Mouse (Mus musculus) frontal cortex, adult 2 months (tissue): ENCODE measurements at regions not wholly inside any gene's neighbourhood (a gene's known extent, or its start where the extent isn't known, plus 50 kb on each side); places are given as distances from the start of the nearest gene placed in this dataset.

ENCODE experiments used
- DNase-seq, 2 experiments: peaks; one replicate each; pipeline ENCODE4 v3.0.0; 2022; ENCODE audit warnings: low spot score in 1 of 2; ENCODE audit errors: extremely low spot score in 1 of 2

DNA sequence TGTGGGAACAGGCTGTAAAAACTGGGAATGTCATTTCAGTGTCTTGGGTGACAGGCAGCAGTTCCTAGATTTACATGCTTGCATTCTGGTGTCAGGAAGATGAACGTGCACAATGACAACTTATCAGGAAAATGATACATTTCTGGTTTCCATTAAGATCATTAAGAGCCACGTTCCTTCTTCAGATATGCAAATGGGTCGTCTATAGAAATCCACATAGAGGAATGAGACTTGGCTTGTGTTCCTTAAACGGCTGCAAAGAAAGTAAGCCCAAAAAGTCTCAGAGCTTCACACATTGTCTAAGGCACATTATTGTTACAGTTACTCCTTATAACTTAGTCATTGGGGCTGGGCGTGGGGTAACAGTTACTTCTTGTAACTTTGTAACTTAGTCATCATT lies 314.4 kb downstream of the Ttll7 start:
- no peak for DNase-seq

DNA sequence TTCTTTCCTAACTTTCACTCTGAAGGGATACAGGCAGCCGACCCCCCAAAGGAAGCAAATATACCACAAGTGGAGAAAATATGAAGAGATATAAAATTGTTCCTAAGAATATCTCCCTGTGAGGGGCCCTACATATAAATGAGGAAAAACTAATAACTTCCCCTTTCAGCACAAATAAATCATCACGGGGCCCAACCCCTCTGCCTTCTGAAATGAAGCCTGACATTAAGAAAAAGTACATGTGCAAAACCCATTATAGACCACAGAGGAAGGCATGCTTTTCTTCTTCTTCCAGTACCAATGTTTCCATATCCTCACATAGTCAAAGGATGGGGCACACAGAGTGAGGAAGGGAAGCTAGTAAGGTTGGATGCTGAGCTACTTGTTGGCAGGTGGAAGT lies 317.0 kb downstream of the Ttll7 start:
- DNase-seq = no peak

DNA sequence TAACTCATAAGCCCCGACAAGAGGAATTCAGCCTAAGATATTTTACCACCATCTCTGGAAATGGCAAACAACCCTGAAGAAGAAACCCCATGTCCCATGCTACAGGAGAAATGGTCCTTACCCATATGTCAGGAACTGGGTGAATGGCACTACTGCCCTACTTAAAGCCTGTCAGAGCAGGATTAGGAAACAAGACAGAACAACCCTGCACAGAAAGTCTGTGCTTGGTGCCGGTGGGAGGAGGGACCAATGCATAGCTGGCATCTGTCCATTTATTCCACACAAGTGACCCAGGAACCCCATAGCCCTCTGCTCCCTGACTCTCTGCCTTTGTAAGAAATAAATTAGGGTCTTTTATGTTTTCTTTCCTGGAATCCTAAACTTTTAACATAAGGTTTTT lies 317.9 kb downstream of the Ttll7 start:
- no peak for DNase-seq

DNA sequence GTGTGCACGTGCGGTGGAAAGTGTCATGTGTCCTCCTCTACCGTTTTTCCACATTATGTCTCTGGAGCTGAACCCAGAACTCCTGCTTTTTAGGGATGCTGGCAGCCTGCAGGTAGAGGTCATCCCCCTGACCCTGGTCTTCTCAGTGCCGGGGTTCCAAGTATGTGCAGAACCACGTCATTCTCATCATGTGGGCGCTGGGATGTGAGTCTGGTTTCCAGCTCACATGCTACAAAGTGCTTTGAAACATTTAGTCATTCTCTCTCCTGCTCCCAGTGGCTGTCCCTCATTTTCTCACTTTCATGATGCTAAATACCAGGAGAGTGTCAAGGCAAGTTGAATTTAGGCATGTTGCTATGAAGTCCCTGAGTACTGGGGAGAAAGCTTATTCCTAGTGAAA lies 326.6 kb downstream of the Ttll7 start:
- DNase-seq = peak; percentile 15 to 33

DNA sequence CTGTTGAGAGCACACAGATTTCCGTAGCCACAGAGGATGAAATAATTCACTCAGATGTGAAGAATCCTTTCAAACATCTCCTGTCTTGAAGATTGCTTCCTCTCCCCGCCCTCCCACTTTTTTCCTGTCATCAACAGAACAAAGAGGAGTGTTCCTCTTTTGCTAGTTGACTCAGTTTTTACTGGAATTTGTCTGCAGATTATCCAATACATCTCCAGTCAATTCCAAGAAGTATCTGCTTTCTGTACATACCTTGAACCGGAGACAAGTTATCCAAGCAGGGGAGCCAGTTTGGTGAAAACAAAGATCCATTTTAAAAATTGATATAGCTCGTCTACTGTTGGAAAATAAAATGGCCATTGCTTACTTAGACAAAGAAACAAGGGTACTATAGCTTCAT lies 328.5 kb downstream of the Ttll7 start:
- no peak for DNase-seq

DNA sequence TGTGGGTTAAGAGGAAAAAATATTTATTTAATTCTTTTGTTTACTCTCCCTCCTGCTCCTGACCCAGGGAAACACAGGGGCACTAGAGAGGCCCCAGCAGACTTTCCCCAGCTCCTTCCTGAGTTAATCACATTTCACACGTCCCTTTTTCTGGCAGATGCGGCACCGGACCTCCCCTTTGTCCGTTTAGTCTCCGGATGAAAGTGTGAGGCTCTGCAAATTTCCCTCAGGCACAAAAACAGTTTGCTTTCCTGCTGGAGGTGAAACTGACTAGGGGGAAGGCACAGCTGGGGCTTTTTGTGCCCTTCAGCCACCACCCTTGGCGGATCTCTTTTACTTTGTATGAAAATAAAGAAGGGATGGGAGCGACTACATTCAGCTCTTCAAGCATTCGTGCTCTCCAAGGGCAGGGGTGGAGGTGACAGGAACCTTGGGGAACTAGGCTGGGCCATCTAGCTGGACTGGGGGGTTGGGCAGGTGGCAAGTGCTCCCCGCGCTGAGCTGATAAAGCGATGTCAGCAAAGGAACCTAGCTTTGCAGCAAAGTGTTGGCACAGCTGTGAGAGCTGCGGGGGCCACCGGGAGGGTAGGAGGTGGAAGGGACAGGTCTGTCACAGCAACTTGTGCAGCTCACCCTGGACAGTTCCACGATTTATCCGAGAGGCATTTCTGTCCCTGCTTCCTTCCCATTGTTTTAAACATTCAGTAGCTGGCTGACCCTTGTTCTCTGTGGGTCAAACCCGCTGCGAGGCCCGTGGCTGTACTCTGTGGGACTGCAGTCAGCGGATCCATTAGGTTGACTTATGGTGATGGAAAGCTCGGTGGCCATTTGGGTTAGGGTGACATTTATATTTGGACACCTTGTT lies 329.6 kb downstream of the Ttll7 start:
- DNase-seq = no peak

DNA sequence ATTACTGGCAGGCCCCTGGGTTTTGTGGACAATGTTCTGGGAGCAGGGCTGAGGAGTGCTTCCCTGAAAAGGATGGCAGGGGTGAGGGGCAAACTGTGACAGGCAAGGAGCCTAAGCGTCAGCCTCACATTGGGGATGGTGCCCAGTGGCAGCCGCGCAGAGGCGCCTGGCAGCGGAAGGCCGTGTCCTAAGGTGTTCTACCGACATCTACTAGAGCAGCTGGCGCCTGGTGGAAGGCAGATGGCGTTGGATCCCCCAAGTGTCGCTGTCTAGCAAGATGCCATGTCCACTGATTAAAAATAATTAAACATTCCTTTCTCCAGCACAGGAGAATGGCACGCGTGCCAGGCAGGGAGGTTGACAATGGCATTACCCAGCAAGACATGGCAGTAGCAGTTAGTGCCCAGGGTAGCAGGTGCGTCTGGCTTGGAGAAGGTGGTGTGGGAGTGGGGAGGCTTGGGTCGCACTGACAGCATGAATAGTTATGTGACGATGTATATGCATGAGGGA lies 330.3 kb downstream of the Ttll7 start:
- DNase-seq = peak in 1 of 2 experiments; percentile 22

DNA sequence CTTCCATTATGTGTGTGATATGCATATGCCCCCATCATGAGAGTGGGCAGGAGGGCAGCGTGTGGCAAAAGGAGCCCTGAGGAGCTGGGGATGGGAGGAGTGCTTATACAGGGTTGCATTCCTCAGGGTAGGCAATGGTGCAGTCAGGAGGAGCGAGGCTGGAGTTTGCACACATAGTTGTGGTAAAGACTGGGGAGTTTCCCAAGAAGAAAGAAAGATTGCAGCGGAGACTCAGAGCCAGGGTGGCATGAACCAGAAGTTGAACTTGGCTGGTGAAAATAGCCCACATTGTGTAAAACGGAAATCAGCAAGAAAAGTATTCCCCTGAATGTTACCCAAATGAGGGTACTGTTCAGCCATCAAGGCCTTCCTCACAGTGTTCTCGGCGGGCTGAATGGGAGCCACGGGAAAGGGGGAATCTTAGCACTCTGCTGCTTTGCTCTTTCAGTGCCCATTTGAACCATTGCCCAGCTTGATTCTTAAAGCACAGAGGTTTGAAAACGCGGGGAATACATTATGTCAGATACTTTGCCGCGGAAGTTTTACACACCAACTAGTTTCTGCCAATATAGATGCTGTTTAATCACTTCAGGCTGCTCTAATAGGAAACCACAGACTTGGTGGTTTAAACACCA lies 331.6 kb downstream of the Ttll7 start:
- no peak for DNase-seq

DNA sequence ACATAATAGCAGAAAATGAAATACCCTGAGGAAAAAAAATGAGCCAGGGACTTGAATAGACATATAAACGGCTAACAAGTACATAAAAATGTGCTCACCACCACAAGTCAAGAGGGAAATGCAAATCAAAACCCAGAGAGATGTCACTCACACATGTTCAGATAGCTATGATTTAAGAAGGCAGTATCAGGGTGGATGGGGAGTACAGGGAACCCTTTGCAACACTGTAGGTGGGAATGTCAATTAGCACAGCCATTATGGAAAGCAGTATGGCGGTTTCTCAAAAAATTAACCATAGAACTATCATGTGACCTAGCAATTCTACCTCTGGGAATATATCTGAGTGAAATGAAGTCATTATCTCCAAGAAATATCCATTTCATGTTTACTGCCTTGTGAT lies 337.6 kb downstream of the Ttll7 start:
- DNase-seq = no peak

DNA sequence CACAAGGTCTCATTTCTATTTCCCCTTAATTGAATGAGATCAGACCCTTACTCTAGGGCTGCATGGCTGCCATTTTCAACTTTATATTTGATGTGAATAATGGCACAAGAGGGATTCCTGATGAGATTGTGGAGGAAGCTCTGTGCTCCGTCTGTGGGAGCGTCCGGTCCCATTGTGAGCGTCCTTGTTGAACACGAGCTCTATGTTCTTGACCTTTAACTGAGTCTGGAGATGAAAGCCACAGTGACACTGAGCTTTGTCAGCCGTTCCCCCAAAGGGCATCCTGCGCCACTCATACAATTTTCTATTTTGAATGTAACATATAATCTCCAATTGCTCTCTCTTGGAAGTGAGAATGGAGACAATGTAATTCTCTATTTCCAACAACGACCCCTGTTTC lies 344.5 kb downstream of the Ttll7 start:
- DNase-seq = no peak

DNA sequence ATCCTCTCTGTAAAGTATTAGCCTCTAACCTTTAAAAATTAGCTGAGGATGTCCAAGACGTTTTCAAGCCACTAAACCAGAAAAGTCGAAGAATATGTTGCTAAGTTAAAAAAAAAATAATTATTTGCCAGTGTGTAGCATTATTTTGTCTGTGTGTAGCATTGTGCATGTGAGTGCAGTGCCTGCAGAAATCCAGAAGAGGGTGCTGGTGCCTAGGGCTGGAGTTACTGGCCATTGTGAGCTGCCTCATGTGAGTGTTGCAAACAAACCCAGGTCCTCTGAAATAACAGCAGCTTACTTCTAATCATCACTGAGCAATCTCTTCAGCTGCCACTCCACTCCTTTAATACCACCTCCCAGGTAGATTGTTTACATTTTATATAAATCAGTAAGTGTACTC lies 345.0 kb downstream of the Ttll7 start:
- DNase-seq = no peak

DNA sequence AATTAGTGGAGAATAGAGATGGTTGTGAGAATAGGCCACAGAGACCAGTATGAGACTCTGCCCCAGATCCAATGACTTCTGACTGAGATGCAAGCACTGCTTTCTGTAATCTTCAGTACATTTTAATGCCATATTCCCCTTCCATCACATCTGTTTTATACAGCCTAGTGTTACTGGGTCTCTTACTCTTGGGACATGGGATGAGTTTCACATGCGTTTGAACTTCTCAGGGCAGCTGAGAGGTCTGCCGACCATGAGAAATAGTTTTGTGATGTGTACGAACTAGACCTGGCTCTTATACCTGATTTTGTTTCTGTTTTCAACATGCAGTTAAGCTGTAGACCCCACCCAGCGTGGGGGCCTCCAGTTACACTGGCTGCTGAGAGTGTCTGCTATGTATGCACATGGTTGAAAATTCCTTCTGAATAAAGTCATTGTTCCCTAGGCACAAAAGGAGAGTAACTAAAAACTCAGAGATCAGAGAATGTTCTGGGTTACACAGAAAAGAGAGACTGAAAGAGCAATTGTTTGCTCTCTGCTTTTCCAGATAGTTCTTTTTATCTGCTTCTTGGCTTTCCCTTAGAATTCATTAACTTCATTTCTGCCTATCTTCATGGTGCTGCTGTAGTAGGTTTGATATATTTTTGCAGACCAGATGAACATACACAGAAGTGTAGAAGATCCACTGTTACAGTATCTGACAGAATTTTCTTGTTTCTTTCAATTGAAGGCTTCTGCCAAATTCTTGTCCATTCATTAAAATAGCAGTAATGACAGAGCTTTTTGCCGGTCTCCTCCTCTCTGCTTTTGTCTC lies 359.2 kb downstream of the Ttll7 start:
- DNase-seq = no peak

DNA sequence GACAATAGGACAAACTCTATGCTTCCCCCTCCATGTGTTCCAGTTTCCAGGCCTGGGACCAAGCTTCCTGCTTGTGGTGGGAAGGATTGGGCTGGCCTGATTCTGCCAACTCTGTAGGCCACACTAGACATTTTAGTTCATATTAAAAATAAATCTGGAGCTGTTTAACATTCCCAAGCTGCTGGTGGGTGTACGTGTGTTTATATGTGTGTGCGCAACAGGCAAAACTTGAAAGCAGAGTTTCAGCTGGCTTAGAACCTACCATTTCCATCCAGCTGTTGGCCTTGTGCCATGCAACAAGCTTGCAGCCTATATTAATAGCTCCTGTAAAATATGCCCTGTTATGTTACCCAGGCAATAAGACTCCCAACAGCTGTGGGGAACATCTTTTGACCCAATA lies 376.5 kb downstream of the Ttll7 start:
- DNase-seq = peak; percentile 38 to 56

DNA sequence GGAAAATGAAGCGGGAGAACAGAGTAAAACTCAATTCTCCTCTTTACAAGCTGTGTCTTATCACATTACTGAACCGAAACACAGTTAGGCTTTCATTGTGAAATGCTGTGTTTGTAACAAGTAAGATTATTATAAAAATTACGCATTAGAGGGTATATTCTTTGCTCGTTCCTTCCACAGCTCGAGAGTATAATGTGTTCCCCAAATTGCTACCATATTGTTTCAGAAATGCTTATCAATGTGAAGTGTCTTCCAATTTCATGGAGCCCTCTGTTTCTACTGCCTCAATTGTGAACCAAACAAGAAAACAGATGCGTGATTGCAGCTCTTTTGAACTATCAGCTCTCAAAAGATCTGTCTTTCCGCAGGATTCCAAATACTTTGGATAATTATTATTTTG lies 378.4 kb downstream of the Ttll7 start:
- no peak for DNase-seq

DNA sequence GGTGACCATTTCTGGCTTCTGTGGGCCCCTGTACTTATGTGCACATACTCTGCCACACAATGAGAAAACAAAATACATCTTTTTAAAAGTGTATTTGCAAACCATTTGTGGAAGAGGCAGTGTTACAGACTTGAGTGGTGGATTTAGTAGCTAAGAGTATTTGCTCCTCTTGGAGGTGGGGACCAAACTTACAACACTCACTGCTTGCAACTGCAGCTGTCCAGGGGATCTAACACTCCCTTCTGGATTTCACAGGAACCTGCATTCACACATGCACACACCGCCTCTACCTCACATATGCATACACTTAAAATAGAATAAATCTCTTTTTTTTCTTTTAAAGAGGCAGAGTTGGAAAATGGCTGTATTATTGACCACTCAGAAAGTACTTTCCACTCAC lies 386.2 kb downstream of the Ttll7 start:
- no peak for DNase-seq

DNA sequence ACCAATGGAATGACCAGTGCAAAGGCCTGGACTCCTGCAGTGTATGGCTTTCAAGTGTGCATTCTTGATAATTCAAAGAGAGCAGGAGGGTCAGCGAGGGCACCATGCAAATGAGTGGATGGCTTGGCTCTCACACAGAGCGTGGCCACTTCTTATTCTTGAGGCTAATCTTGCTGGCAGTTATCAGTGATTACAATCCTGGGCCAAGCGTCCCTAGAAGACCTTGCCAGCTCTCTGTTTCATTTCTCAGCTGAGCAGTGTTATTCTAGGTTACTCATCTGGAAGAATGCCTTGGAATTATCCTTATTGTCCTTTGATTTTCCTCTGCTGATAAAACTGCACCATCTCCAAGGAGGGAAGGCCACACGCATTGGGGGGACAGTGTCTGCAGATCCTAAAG lies 388.5 kb downstream of the Ttll7 start:
- DNase-seq = no peak

DNA sequence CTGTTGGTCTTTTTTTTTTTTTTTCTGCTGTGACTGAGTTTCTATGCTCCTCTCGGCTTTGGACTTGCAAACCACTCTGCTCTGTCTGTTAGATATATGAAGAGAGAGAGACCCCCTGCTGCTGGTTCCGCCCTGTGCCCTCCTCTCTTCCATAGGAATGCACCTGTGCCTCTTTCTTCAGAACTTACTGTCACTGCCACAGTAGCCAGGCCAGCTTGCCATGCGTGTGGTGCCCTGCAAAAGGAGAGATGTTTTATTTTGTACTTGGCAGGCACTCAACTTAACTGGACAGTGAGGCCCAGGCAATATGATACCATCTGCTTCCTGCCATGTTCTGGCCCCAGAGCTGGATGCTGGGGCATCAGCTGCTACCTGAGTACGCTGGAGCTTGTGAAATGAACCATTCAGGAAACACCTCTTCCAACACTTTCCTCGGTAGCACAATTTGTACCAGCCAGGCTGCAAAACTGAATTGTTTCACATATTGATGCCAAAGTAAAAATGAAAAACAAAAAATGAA lies 392.8 kb downstream of the Ttll7 start:
- no peak for DNase-seq

DNA sequence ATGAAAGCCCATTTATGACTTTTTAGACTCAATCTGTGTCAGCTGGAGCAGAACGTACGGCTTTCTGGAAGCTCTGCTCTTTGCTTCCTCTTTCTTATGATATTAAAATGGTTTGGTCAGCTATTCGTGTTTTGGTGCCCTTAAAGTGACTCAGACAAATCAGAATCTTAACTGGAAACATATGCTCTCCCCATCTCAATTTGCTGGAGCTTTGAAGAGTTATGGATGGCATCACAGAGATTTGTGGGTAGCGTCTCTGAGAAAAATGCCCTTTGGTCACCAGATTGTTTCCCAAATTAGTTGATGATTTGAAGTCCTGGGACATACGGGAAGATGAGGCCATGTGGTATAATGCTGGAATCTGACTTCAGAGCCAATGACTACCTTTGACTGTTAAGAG lies 394.0 kb downstream of the Ttll7 start:
- no peak for DNase-seq

DNA sequence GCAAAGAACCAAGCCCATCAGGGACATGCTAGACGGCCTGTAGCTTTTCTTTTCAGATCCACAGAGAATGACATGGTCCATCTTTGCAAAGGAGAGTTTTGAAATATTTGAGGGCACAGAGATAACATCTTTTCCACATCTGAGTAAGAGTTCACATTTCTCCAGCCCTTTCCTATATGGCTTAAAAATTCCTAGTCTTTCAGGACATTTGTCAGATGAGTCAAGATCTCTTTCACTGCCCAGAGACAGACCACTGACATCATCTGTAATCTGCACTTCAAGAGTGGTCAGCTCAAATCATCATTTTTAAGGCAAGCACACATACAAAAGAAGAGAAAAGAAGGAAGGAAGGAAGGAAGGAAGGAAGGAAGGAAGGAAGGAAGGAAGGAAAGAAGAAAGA lies 397.3 kb downstream of the Ttll7 start:
- DNase-seq = no peak

DNA sequence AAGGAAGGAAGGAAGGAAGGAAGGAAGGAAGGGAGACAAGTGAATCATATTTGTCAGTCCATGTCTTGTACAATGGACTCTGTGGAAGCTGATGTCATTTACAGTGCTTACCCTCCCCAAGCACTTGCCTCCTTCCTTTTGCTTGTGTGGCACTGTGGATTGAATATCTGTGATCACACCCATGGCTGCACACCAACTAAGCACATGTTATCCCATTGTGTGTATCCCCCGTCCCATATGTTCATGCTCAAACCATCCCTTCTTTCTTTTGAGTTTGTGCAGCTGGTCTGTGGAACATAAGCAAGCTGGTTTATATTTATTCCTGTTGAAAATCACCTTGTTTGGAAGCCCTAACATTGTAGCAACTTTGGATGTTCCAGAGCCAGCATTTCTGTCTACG lies 397.7 kb downstream of the Ttll7 start:
- DNase-seq = no peak

DNA sequence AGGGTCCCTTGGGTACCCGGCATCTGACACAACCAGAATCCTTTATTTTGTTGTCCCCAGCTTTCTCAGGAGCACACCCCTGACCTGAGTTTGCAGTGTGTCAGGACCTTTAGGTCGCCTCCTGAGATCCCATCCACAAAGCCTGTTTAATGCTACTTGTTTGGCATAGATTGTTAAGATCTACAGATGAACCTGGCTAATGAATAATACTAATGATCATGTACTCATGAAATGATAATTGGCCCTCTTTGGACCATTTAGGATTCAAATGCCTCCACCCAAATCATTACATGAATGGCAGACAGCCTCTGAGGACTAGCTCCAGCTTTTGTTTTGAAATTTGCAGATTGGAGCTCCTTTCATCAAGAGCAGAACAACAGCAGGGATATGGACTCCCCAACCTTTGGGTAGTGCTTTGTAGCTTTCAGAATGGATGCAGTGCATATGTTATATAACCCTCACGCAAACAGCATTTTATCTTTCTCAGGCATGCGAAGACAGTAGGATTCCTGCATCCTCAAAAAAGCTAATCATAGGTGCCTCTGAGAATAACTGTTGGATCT lies 400.1 kb downstream of the Ttll7 start:
- DNase-seq = no peak
